Mouse (Mus musculus): ENCODE measurements at regions not wholly inside any gene's neighbourhood (a gene's known extent, or its start where the extent isn't known, plus 50 kb on each side); places are given as distances from the start of the nearest gene placed in this dataset.

DNA sequence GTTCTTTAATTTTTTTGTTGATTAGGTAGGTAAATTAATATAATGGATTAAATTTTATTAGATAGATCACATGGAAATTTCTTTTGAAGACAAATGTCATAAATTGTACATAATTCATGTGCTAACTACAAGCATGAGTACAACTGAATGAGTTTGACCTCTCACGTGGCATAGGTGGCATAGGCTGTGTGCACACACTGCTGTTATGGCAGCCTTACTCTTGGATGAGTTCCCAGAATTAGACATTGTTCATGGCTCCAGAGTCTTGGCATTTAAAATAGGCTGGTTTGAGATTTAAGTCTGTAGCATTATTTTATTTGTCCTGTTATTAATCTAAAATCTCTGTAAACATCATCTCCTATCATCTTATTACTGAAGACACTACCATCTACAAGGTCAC lies 115.2 kb upstream of the Fsip2 start:
- in situ Hi-C loops (cut with MboI, MseI), result no loop called here

DNA sequence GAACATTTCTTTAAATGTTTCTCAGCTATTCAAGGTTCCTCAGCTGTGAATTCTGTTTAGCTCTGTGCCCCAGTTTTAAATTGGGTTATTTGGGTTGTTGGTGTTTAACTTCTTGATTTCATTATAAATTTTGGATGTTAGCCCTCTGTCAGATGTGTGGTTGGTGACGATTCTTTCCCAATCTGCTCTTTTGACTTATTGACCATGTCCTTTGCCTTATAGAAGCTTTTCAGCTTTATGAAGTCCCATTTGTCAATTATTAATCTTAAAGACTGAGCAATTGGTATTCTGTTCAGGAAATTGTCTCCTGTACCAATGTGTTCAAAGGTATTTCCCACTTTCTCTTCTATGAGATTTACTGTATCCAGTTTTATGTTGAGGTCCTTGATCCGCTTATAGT lies 103.6 kb upstream of the Fsip2 start:
- in situ Hi-C loops (cut with MboI, MseI), result loop anchor here (10.0 kb wide), 1 partner anchor 645 kb away; no protein-coding TSS in a partner anchor

DNA sequence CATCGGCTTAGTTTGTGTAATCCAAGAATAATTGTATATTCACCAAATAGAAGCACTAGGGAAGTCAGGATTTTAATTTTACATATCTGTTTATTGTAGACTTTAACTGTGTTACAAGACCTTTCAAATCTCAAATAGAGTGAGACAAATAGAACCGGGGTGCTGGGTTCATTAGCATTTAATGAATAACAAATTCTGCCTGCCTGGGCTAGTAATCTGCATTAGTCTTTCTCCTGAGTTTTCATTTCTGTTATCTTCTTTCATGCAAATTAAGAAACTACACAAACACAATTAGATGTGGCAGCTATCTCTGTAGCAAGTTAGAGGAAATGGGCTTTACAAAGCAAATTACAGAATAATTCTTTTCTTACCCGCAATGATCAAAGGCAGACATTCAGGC lies 96.2 kb upstream of the Fsip2 start:
- in situ Hi-C loops (cut with MboI, MseI), result no loop called here

DNA sequence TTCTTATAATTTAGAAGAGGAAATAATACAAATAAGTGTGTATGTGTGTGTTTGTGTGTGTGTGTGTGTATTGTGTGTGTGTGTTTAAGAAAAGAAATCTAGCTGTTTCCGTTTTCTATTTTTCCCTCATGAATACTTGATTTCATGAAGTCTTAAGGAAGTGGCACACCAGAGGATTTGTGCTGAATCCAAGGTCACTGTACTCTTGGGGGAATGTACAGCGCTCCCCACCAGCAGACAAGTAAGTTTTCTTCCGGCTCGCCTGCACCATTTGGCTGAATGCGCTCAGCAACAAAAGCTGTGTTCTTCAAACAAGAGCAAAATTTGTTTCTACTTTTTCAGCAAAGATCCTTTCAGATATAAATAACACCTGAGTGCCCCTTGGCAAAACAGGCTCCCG lies 95.7 kb upstream of the Fsip2 start:
- in situ Hi-C loops (cut with MboI, MseI), result no loop called here
